Mouse (Mus musculus) stomach, embryonic 16.5 days (tissue): Measurements from ENCODE around the gene Gm10840. TPM values are rescaled to one million over a fixed set of nuclear protein-coding genes. Genes with fewer than 3 reads are reported as not detected.
A peak's percentile ranks its signal among the peaks of the same experiment; 100 is the strongest.

ENCODE experiments used
- ATAC-seq: fragments of 200-750 bp; cut with Nextera tagmentation; 2 replicates; pipeline ENCODE4 v1.8.0; 2017; ENCODE audit warnings: moderate number of reproducible peaks, moderate TSS enrichment; ENCODE audit not compliant: insufficient read depth, low FRiP score
- H3K27ac ChIP-seq: fragments of 300-500 bp; sonication (generic); 2 replicates; pipeline ENCODE4 v1.5.1; 2014; ENCODE audit warnings: low read length
- H3K27me3 ChIP-seq: fragments of 300-500 bp; sonication (generic); 2 replicates; pipeline ENCODE4 v1.6.1; 2014; ENCODE audit warnings: low read length, control low read depth, mixed read lengths; ENCODE audit not compliant: control insufficient read depth, insufficient read depth
- H3K36me3 ChIP-seq: fragments of 300-500 bp; sonication (generic); 2 replicates; pipeline ENCODE4 v1.6.1; 2014; ENCODE audit warnings: low read length; ENCODE audit not compliant: control insufficient read depth, insufficient read depth
- H3K4me1 ChIP-seq: fragments of 300-500 bp; sonication (generic); 2 replicates; pipeline ENCODE4 v1.6.1; 2014; ENCODE audit warnings: low read length, control low read depth, mixed read lengths; ENCODE audit not compliant: control insufficient read depth, insufficient read depth
- H3K4me2 ChIP-seq: fragments of 300-500 bp; sonication (generic); 2 replicates; pipeline ENCODE4 v1.6.1; 2014; ENCODE audit warnings: low read depth, low read length, mixed read lengths
- H3K4me3 ChIP-seq: fragments of 300-500 bp; sonication (generic); replicated peaks from 2 replicates; pipeline ENCODE4 v1.5.1; 2014; ENCODE audit warnings: mild to moderate bottlenecking, low read length
- H3K9ac ChIP-seq: fragments of 300-500 bp; sonication (generic); 2 replicates; pipeline ENCODE4 v1.6.1; 2014; ENCODE audit warnings: low read length
- H3K9me3 ChIP-seq: fragments of 300-500 bp; sonication (generic); replicated peaks from 2 replicates; pipeline ENCODE4 v1.6.1; 2016; ENCODE audit warnings: low read length, control low read depth; ENCODE audit not compliant: control insufficient read depth
- WGBS: fragments of 180-500 bp; shearing (Covaris S2); extraction: QIAGEN DNeasy Blood & Tissue Kit; methylation state at CpG from one replicate; pipeline ENCODE4 v1.1.7; 2014; 5-methylcytosine and 5-hydroxymethylcytosine counted together
- polyA plus RNA-seq: library from polyadenylated mRNA; unstranded; fragments of >200 nt; fragmentation: Nextera tagmentation; extraction: Ambion mirVana; gene quantifications from 2 replicates; pipeline ENCODE4 v1.2.1, GENCODE M21; 2015

The Gm10840 gene
- polyA plus RNA-seq, 1 experiment from 2014 or later, result not detected

GRCm38 (mm10) chr11:106158930-106159215 is 1.8 kb upstream of the Gm10840 start:
- H3K4me2 ChIP-seq, result peak overlapping the region; percentile 92
- H3K9ac ChIP-seq, result peak overlapping the region; percentile 95
- H3K4me1 ChIP-seq, result peaks cover 20% of the 10 kb centered on the region
- WGBS, result 37% methylated on average over 9 of the region's 9 CpGs
- H3K36me3 ChIP-seq, result peaks cover 7% of the 10 kb centered on the region; the same call in 1 of the 2 replicates
- H3K27me3 ChIP-seq, result no peaks in the 10 kb centered on the region
- peak overlapping the region; percentile 76 for H3K4me3 ChIP-seq
- H3K9me3 ChIP-seq, result no peaks in the 10 kb centered on the region
- ATAC-seq, result 0 out of 2 replicates have a peak, but pooled peaks have one; percentile 2
- H3K27ac ChIP-seq, result peak overlapping the region; percentile 89

- peak; percentile 38; the same call in 1 of the 2 replicates for ATAC-seq
- peaks cover 5% of the 10 kb centered on the region; the same call in 1 of the 2 replicates for H3K36me3 ChIP-seq
- peaks cover 20% of the 10 kb centered on the region for H3K4me1 ChIP-seq
- peak overlapping the region; percentile 92 for H3K4me2 ChIP-seq
- H3K9ac ChIP-seq, result peak overlapping the region; percentile 95
- no peaks in the 10 kb centered on the region for H3K9me3 ChIP-seq
- H3K27me3 ChIP-seq, result no peaks in the 10 kb centered on the region
- under 1% methylated on average over 24 of the region's 25 CpGs for WGBS
- peak overlapping the region; percentile 76 for H3K4me3 ChIP-seq
- peak overlapping the region; percentile 89 for H3K27ac ChIP-seq
Measured at GRCm38 (mm10) chr11:106159216-106159920, 1.3 kb upstream of the Gm10840 start.

DNA sequence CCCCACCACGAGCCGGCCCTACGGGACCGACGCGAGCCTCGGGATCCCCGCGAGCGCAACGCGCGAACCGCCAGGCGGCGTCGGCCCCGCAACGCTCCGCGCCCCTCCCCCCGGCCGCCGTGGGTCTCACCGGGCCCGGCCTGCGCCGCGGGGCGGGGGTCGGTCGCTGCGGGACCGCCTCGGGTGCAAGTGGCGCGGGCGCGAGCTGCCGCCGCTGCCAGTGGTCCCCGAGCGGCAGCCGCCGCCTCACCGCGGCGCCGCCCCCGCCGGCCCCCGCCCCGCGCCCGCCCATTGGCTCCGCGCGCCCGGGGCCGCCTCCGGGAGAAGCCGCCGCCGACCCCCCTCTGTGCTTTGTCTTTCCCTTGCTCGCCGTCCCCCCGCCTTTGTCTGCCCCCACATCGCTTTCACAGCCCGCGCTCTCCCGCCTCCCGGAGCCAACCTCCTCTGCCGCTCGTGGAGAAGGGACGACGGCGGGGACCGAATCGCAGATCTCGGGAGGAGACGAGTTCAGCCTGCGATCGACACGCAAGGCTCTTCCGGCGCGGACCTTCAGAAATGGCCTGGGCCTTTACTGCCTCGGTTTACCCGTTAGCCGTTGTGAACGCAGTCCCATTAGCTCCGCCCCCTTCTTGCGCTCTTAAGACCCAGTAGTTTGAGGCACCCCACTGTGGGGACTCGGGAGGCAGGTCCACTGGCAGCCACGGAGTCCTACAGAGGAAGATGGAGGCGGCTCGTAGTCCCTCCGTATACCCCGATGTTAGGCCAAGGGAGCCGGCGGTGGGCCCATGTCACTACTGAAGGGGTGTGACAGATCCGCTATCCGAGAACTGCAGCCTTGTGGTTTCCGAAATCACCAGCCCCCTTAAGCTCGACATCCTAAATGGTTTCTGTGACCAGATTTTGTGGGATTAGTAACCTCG is 469 bp upstream of the Gm10840 start:
- Histone ChIP-seq H3K4me3 (peak overlapping the region; percentile 76), H3K9ac (peak overlapping the region; percentile 95), H3K27ac (peak overlapping the region; percentile 89), H3K27me3 (no peaks in the 10 kb centered on the region), H3K9me3 (no peaks in the 10 kb centered on the region), H3K4me2 (peak overlapping the region; percentile 92), H3K4me1 (peaks cover 20% of the 10 kb centered on the region), H3K36me3 (0 out of 2 replicates have a peak, but pooled peaks cover 4% of the 10 kb centered on the region)
- peak; percentile 82 for ATAC-seq
- WGBS, result 1% methylated on average over 89 of the region's 106 CpGs

DNA sequence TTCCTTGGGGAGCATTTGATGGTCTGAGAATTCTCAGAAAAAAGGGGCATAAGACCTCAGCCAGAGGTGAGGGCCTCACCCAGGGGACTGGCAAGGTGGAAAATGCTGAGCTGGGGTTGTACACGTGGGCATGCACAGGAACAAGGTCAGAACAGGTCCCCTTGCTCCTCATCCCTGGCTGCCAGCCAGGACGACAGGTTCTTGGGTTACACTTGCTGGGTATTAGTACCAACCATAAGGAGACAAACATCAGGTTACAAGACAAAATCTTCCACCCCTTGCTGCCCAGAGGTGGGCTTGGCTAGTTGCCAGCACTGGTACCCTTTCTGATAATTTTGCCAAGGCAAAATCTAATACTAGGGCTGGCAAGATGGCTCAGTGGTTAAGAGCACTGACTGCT is 1.6 kb downstream of the Gm10840 start:
- no peak overlapping the region for H3K9ac ChIP-seq
- H3K4me2 ChIP-seq, result no peak overlapping the region
- WGBS, result 81% methylated on average over 2 of the region's 2 CpGs

DNA sequence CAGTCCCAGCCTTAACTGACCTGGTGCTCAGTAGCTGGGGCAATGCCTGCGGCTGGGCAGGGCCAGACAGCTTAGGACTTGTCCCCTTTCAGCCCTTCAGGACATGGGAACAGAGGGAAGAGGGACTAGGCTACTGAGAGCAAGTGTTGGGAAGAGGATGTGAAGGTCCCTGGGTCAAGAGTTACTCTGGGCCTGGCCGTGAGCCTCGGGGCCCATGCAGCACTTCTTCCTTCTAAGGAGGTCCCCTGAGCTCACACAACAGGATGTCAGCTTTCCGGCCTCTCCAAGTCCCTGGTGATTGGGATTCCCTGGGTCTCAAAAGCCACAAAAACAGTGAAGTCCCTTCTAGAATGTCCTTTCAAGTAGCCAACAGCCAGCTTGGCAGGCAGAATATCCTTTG is 2.9 kb downstream of the Gm10840 start:
- no peaks in the 10 kb centered on the region for H3K27me3 ChIP-seq
- no peaks in the 10 kb centered on the region for H3K36me3 ChIP-seq
- no peak overlapping the region for H3K9ac ChIP-seq
- no peaks in the 10 kb centered on the region for H3K9me3 ChIP-seq
- no peak overlapping the region for H3K4me3 ChIP-seq
- no peak overlapping the region for H3K27ac ChIP-seq
- ATAC-seq, result no peak
- H3K4me1 ChIP-seq, result peaks cover 20% of the 10 kb centered on the region
- no peak overlapping the region for H3K4me2 ChIP-seq
- WGBS, result 87% methylated on average over 4 of the region's 4 CpGs

More for the DNA sequence above, 1.6 kb downstream of the Gm10840 start:
- peaks cover 20% of the 10 kb centered on the region for H3K4me1 ChIP-seq
- no peak overlapping the region for H3K27ac ChIP-seq
- H3K4me3 ChIP-seq, result no peak overlapping the region
- no peaks in the 10 kb centered on the region for H3K36me3 ChIP-seq
- H3K9me3 ChIP-seq, result no peaks in the 10 kb centered on the region
- no peaks in the 10 kb centered on the region for H3K27me3 ChIP-seq
- ATAC-seq, result no peak

DNA sequence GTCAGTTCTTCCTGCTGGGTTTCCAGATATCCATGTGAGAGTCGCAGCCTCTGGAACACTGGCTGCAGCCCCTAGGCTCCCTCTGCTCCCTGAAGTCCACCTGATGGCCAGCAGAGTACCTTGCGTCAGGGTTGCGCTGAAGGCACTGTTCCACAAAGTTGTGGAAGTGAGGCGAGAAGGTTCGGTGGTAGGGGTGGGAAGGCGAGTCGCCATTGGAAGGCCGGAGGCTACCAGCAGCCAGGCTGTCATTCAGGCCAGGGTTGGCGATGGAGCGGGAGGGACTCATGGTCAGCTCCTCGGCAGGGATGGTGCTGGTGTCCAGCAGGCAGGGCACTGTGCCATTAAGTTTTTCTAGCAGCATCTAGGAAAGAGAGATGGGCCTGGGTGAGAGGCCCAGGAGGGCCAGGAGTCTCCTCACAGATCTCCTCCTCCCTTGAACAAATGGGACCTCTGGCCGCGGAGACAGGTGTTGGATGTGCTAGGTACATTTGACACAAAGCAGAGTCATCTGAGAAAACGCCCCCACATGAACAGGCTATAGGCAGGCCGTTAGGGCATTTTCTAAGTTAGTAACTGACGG is 4.0 kb downstream of the Gm10840 start:
- H3K9ac ChIP-seq, result no peak overlapping the region
- no peak overlapping the region for H3K4me3 ChIP-seq
- H3K36me3 ChIP-seq, result no peaks in the 10 kb centered on the region
- H3K27ac ChIP-seq, result no peak overlapping the region
- H3K27me3 ChIP-seq, result no peaks in the 10 kb centered on the region
- no peak for ATAC-seq
- H3K9me3 ChIP-seq, result no peaks in the 10 kb centered on the region
- H3K4me1 ChIP-seq, result peaks cover 10% of the 10 kb centered on the region
- 85% methylated on average over 16 of the region's 16 CpGs for WGBS
- H3K4me2 ChIP-seq, result no peak overlapping the region

GRCm38 (mm10) chr11:106167435-106167834 is 6.8 kb downstream of the Gm10840 start:
- Histone ChIP-seq H3K4me3 (no peak overlapping the region), H3K4me1 (no peaks in the 10 kb centered on the region), H3K36me3 (no peaks in the 10 kb centered on the region), H3K4me2 (no peak overlapping the region), H3K27ac (peak overlapping the region; percentile 73), H3K9me3 (no peaks in the 10 kb centered on the region), H3K27me3 (no peaks in the 10 kb centered on the region), H3K9ac (no peak overlapping the region)
- 68% methylated on average over 5 of the region's 5 CpGs for WGBS
- peak; percentile 81; the same call in 1 of the 2 replicates for ATAC-seq

DNA sequence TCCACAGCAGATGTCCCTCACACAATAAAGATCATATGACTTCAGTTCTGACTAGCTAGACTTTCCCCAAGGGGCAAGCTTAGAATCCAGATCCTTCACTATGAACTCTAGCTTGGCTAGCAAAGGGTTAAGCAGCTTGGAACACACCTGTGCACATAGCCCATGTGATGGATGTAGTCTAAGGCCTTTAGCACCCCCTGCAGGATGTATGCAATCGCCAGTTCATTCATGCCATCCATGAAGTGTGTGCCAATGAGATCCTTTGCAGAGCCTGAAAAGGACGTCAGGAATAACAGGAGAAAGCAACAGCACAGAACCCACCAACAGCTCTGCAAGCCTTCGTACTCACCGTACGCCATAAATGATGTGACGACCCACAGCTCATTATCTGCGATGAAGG is 10.2 kb downstream of the Gm10840 start:
- WGBS, result 74% methylated on average over 7 of the region's 7 CpGs

DNA sequence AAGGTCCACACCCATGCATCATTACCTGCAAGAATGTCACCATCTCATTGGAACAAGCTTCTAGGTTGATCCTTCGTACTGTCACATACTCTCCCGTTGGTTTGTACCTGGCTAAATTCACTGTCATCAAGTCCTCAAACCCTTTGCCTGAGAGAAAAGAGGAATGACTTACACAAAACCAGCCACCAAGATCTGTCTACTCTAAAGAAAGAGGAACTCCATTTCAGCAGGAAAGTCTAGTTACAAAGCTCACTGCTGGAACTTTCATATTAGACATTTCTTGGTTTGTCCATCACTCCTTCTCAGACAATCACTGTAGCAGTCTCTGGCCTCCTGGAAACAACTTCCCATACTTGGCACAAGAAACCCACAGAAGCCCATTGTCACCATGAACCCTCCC is 12.6 kb downstream of the Gm10840 start:
- WGBS, result 94% methylated on average over 2 of the region's 2 CpGs
- Histone ChIP-seq H3K4me1 (no peaks in the 10 kb centered on the region), H3K27ac (no peak overlapping the region), H3K4me2 (no peak overlapping the region), H3K4me3 (no peak overlapping the region), H3K27me3 (no peaks in the 10 kb centered on the region), H3K9ac (no peak overlapping the region), H3K36me3 (no peaks in the 10 kb centered on the region), H3K9me3 (no peaks in the 10 kb centered on the region)
- ATAC-seq, result no peak

More for the DNA sequence above, 10.2 kb downstream of the Gm10840 start:
- H3K27me3 ChIP-seq, result no peaks in the 10 kb centered on the region
- no peaks in the 10 kb centered on the region for H3K9me3 ChIP-seq
- H3K4me2 ChIP-seq, result no peak overlapping the region
- no peak overlapping the region for H3K4me3 ChIP-seq
- H3K27ac ChIP-seq, result no peak overlapping the region
- ATAC-seq, result peak; percentile 57; the same call in 1 of the 2 replicates
- no peak overlapping the region for H3K9ac ChIP-seq
- no peaks in the 10 kb centered on the region for H3K4me1 ChIP-seq
- H3K36me3 ChIP-seq, result no peaks in the 10 kb centered on the region
